Mouse (Mus musculus): ENCODE measurements around the gene Cyp1a1. TPM values are rescaled to one million over a fixed set of nuclear protein-coding genes. Genes with fewer than 3 reads are reported as not detected.

The Cyp1a1 gene
- total RNA-seq (2021) = under 1 TPM in 1 of 2 experiments, not detected in 1; 0.13 TPM
- long read RNA-seq, experiment 1 = 0 reads
- long read RNA-seq, experiment 2 = 0 reads

GRCm38 (mm10) chr9:57687751-57688150 lies at the start of gene Cyp1a1:
Gene Cyp1a1 (plus strand): TSS chr9:57687928.
- no peak for DNase-seq

- peak; percentile 47 to 76 for DNase-seq
Measured at GRCm38 (mm10) chr9:57638651-57639459, 48.9 kb upstream of the Cyp1a1 start.

DNA sequence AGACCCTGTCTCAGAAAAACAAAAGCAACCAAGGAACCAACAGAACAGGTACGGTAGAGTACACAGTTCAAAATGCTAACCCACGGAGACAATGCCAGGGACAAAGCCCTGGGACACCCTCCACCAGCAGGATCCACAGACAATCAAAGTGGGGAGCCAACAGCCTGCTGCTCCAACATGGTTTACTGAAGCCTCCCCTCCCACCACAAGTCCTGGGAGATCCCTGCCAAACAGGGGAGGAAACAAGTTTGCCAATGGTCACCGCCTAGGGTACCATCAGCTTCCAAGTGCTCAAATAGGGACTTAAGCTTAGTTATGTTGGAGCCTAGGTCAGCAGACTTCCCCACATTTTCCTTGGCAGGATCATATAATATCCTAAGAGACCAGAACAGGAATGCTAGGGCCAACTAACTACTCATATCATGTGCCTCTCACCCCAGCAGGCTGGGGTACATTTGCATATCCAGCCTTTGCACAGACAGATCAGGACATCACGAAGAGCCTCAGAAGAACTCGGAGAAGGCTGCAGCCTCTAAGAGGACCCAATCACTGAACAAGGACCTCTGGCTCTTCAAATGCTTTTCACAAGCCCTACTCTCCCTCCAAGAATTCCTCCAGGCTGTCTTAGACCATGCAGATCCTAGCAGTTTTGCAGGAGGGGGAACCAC lies 47.9 kb upstream of the Cyp1a1 start:
- no peak for DNase-seq

DNA sequence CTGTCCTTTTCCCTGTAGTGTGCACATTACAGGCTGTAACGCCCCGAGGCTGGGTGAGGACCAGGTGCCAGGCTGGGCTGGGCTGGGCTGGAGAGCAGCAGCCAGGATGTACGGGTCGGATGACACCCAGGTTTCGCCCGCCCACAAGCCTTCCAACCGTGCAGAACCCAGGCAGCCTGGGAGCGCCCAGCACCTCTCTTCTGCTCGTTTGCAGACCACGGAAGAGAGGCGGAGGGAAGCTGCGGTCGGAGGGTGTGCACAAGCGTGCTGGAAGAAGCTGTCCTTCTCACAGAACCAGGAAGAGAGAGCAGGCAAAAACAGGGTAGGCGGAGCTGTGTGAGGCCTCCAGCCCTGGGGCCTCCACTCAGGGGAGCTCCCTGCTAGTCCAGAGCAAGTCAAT lies 47.3 kb upstream of the Cyp1a1 start:
- peak; percentile 55 to 69 for DNase-seq

GRCm38 (mm10) chr9:57641022-57641421 lies 46.7 kb upstream of the Cyp1a1 start:
- DNase-seq = peak; percentile 39 to 60

DNA sequence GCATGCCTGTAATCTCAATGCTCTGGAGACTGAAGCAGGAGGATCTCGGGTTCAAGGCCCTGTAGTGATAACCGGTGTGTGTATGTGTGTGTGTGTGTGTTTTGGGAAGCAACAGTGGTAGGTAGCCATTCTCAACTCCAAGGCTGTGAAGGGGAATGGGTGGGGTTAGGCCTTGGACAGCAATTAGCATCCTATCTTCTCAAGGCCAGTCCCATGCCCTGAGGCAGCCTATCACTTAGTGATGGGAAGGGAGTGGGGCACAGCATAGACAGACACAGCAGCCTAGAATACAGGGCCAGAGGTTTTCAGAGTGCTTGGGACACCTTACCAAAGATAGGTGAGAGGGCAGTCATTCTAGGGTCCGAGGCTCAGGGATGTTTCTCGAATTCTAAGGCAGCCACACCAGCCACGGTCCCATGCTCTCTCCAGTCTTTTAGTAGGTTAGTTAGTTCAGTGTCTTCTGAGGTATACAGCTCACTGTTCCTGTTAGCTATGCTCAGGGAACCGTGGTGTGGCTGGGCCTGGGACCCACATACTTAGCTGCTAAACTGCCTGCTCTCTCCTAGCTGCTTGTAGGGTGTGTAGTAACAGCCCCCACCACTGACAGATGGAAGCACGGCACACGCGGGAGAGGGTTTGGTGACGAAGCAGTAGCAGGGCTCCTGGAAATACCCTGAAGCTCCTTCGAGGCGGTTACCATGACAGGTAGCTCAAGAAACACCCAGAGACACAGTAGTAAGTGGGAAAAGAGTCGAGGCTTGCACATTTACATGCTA lies 45.8 kb upstream of the Cyp1a1 start:
- DNase-seq = no peak

- no peak for DNase-seq
Measured at GRCm38 (mm10) chr9:57643169-57643855, 44.4 kb upstream of the Cyp1a1 start.

GRCm38 (mm10) chr9:57643856-57644180 lies 43.9 kb upstream of the Cyp1a1 start:
- no peak for DNase-seq

DNA sequence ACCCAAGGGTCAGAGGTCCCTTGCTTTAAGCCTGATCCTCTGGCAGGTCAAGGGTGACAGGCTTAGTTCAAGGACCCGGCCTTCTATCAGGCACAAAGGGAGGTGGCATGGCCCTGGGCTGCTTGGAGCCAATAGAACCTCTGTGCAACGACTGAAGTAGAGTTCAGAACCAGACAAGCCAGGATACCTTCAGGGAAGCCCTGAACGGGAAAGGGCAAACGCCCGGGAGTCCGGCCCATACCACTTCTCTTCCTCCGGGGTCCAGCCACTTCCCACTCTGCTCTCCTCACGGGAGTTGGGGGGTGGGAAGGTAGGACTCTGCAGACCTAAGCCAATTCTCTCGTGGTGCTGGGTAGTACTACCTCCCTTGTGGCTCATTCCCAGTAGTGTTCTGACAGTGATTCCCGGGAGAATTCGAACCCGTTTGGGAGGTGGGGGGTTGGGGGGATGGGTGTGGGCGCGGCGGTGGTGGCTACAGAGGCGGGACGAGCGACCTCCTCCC lies 43.2 kb upstream of the Cyp1a1 start:
- DNase-seq = peak; percentile 55 to 58

GRCm38 (mm10) chr9:57644944-57645893 lies 42.5 kb upstream of the Cyp1a1 start:
- peak; percentile 96 for DNase-seq

DNA sequence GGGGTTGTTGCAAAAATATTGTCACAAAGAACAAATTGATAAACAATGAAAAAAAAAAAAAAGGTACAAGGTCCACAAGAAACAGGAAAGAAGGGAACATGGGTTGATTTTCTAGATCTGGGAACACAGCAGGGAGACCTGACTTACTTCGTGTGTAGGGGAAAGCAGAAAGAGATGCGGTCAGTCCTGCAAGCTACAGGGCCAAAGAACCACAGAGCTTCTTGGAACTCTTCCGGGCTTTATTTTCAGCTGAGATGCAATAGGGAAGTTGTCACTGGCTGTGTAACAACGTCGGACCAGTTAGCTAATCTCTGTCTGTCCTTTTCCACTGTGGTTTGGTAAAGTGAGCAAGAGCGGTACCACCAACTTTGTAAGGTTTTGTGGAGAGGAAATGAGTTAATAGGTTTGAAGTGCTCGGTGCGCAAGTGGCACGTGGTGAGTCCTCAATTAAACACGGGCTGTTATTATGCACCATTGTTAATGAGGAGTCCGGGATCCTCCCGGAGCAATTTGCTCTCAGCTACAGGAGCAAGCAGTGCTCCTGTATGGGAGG lies 41.1 kb upstream of the Cyp1a1 start:
- no peak for DNase-seq

DNA sequence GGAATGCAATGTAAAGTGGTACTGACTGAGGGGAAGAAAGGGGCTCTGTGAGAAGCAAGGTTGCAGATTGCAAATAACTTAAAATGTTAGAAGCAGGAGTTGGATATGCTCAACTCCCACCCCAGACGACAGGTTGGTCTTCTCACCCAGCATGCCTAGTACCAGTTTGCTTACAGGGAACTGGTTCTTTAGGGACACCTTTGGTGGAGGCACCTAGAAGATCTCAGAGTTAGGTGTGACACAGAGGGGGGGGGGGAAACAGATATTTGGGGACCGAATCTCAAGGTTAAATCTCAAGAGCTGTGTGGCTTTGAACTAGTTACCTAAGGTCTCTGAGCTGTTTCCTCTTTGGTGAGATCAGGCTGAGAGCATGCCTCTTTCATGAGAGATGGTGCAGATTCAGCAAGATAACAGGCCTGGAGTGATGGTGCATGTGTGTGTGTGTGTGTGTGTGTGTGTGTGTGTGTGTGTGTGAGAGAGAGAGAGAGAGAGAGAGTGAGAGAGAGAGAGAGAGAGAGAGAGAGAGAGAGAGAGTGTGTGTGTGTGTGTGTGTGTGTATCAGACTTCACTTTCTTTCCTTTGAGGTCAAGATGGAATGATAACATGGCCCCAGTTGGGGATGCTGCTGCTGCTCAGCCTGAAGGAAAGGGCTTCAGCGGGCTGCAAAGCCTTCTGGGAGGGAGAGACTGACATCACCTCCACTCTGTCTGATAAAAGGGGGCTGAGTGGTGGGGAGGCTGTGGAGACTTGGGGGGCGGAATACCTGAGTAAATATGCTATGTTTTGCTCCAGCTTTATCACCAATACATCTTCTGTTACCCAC lies 40.2 kb upstream of the Cyp1a1 start:
- no peak for DNase-seq

DNA sequence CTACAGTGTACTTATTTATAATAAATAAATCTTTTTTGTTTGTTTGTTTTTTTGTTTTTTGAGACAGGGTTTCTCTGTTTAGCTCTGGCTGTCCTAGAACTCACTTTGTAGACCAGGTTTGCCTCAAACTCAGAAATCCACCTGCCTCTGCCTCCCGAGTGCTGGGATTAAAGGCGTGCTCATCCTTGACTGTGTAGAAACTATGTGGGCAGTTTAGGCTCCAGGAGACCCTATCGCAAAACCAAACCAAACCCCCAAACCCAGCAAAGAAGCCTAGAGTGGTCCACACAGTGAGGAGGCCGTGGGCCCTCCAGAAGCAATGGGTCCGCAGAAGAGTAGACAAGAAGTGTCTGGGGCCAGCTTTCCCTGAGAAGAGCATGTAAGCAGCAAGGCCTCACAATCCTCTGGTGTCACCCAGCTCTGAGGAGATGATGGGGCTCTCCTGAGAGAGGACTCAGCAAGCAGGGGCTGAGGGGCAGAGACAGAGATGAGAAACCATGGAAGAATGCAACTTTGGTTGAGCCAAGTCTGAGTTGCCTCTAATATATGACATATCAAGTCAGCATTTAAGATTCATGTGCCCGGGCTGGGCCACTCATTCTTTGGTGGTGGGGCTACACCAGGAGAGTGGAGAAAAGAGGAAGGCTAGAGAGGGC lies 37.5 kb upstream of the Cyp1a1 start:
- DNase-seq = no peak

GRCm38 (mm10) chr9:57650786-57651311 lies 36.9 kb upstream of the Cyp1a1 start:
- no peak for DNase-seq

GRCm38 (mm10) chr9:57652351-57652750 lies 35.4 kb upstream of the Cyp1a1 start:
- no peak for DNase-seq

GRCm38 (mm10) chr9:57652855-57653254 lies 34.9 kb upstream of the Cyp1a1 start:
- no peak for DNase-seq

DNA sequence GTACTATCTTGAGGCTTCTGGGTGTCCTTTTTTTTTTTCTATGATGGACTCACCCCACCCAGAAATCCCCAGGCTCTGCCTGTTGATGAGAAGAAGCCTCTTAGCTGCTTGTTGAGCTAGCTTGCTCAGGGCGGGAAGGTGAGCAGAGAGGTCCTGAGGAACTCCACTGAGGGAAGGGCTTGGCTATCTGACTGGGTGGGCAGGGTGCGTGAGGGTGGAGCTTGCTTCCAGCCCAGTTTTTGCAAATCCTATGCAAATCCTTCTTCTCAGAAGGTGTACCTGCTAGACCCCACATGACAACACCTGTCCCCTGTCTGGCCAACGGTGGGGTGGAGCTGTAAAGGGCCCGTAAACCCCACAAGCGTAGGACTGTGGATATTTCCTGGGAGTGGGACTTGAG lies 34.4 kb upstream of the Cyp1a1 start, which contains the start of gene Csk:
TSS of gene Csk (minus strand) at position 349 of the 400 bp plus-strand sequence.
- no peak for DNase-seq

- no peak for DNase-seq
Measured at GRCm38 (mm10) chr9:57654966-57655365, 32.8 kb upstream of the Cyp1a1 start.

DNA sequence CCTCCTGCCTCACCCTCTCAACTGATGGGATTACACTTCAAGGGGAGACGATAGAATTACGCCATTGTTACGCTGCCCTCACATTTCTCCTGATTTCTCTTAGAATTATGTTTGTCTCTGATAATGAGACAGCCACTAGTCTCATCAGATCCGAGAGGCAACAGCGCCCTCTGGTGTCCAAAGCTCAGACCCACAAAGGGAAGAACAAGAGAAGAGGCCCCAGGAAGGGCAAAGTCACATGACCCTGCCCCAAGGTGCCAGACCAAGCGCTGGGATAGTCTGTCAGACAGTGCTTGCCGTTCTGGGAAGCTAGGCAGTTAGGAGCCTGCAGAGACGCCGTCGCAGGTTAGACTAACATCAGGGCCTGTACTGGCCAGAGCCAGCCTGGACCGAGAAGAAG lies 32.0 kb upstream of the Cyp1a1 start:
- peak; percentile 95 to 96 for DNase-seq

All from adrenal gland, postnatal 36 days (tissue).